Mouse (Mus musculus) embryonic fibroblast, embryonic 13.5 days (primary cell): ENCODE data around the gene Dmrt1.

ENCODE experiments used
- CTCF ChIP-seq: IDR thresholded peaks from 2 replicates; pipeline ENCODE4 v1.5.1; 2011; ENCODE audit warnings: mild to moderate bottlenecking, control low read depth, low read length, moderate library complexity, borderline replicate concordance; ENCODE audit not compliant: insufficient read depth
- POLR2A ChIP-seq: IDR thresholded peaks from 2 replicates; pipeline ENCODE4 v1.6.1; 2011; ENCODE audit warnings: low read depth, mild to moderate bottlenecking, control low read depth, low read length, moderate library complexity

GRCm38 (mm10) chr19:25650474-25650873 is 145.1 kb downstream of the Dmrt1 start:
- TF ChIP-seq POLR2A, result no peak
- TF ChIP-seq CTCF, result no peak
